Mouse (Mus musculus): ENCODE data around the gene Sirpa.

DNA sequence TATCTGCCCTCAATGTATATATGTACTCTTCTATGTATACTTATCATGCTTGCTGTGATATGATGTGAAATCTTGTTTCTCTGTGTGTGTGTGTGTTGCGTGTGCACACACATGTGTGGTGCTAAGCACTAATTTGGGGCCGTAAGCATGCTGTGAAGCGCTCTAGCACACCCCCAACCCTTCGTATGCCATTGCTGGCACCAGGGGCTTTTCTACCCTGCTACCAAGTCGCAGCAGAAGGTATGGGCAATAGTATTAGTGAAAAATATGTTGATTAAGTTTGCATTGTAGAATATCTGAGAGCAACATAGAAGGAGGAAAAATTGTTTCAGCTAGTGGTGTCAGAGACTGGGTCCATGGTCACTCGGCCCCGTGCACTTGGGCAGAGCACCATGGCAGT lies 10.2 kb downstream of the Sirpa start:
- TF ChIP-seq CTCF (conservative IDR thresholded peaks at IDR 0.05 in 1 of 2, IDR thresholded peaks at IDR 0.05 in 1 of 2; ENCODE audit: low read depth in 2 of 2, low read length in 2 of 2) (no peak), HCFC1 (IDR thresholded peaks at IDR 0.05; ENCODE audit: low read depth, low read length) (no peak), MAZ (IDR thresholded peaks at IDR 0.05; ENCODE audit: low read depth, low read length) (no peak), CHD2 (IDR thresholded peaks at IDR 0.05; ENCODE audit: low read length) (no peak), EP300 (IDR thresholded peaks at IDR 0.05; ENCODE audit: low read length) (no peak), POLR2AphosphoS2 (IDR thresholded peaks at IDR 0.05; ENCODE audit: low read depth, low read length) (no peak), TBP (conservative IDR thresholded peaks at IDR 0.05; ENCODE audit: low read depth, low read length) (no peak), SMC3 (IDR thresholded peaks at IDR 0.05; ENCODE audit: low read depth, low read length) (no peak)
